Mouse (Mus musculus) liver, postnatal 0 days (tissue): ENCODE measurements around the gene Tmem170b. TPM values are rescaled to one million over a fixed set of nuclear protein-coding genes. Genes with fewer than 3 reads are reported as not detected.
A peak's percentile ranks its signal among the peaks of the same experiment; 100 is the strongest.

Experiments used
- ATAC-seq: fragments of 200-750 bp; cut with Nextera tagmentation; 2 replicates; pipeline ENCODE4 v1.8.0; 2017; ENCODE audit warnings: mild to moderate bottlenecking, moderate library complexity
- DNase-seq: peaks from one replicate; pipeline ENCODE4 v3.0.0-alpha.2; 2016
- H3K27ac ChIP-seq: fragments of 300-500 bp; sonication (generic); 2 replicates; pipeline ENCODE4 v1.5.1; 2014; ENCODE audit warnings: antibody characterized with exemption, moderate library complexity, mild to moderate bottlenecking, low read depth
- H3K27me3 ChIP-seq: fragments of 300-500 bp; sonication (generic); 2 replicates; pipeline ENCODE4 v1.6.1; 2014; ENCODE audit warnings: low read length, control low read depth, mixed read lengths; ENCODE audit not compliant: insufficient read depth
- H3K36me3 ChIP-seq: fragments of 300-500 bp; sonication (generic); replicated peaks from 2 replicates; pipeline ENCODE4 v1.6.1; 2014; ENCODE audit warnings: mild to moderate bottlenecking, control low read depth, low read length, moderate library complexity, mixed read lengths; ENCODE audit not compliant: insufficient read depth
- H3K4me1 ChIP-seq: fragments of 300-500 bp; sonication (generic); 2 replicates; pipeline ENCODE4 v1.6.1; 2014; ENCODE audit warnings: antibody characterized with exemption, mild to moderate bottlenecking, control low read depth; ENCODE audit not compliant: insufficient read depth
- H3K4me2 ChIP-seq: fragments of 300-500 bp; sonication (generic); 2 replicates; pipeline ENCODE4 v1.6.1; 2014; ENCODE audit warnings: low read depth, mild to moderate bottlenecking, low read length, moderate library complexity, mixed read lengths
- H3K4me3 ChIP-seq: fragments of 300-500 bp; sonication (generic); 2 replicates; pipeline ENCODE4 v1.5.1; 2014; ENCODE audit warnings: low read depth, low read length
- H3K9ac ChIP-seq: fragments of 300-500 bp; sonication (generic); replicated peaks from 2 replicates; pipeline ENCODE4 v1.6.1; 2014; ENCODE audit warnings: mild to moderate bottlenecking, moderate library complexity
- H3K9me3 ChIP-seq: fragments of 300-500 bp; sonication (generic); 2 replicates; pipeline ENCODE4 v1.6.1; 2016; ENCODE audit warnings: mild to moderate bottlenecking, control low read depth, low read length, mixed read lengths
- CTCF ChIP-seq: sonication (generic); IDR thresholded peaks from 2 replicates; pipeline ENCODE4 v1.5.1; 2016; ENCODE audit warnings: antibody characterized with exemption, low read depth
- EP300 ChIP-seq: IDR thresholded peaks from 2 replicates; pipeline ENCODE4 v1.6.1; 2016; ENCODE audit warnings: antibody characterized with exemption, low read depth, mild to moderate bottlenecking
- WGBS: fragments of 180-500 bp; shearing (Covaris S2); extraction: QIAGEN DNeasy Blood & Tissue Kit; methylation state at CpG from one replicate; pipeline ENCODE4 v1.1.7; 2014; ENCODE audit not compliant: insufficient replicate concordance; 5-methylcytosine and 5-hydroxymethylcytosine counted together
- polyA plus RNA-seq: library from polyadenylated mRNA; unstranded; fragments of >200 nt; fragmentation: Nextera tagmentation; extraction: Ambion mirVana; gene quantifications from 2 replicates; pipeline ENCODE4 v1.2.1, GENCODE M21; 2015

The Tmem170b gene
- polyA plus RNA-seq, 1 experiment from 2014 or later: 5.7 TPM

DNA sequence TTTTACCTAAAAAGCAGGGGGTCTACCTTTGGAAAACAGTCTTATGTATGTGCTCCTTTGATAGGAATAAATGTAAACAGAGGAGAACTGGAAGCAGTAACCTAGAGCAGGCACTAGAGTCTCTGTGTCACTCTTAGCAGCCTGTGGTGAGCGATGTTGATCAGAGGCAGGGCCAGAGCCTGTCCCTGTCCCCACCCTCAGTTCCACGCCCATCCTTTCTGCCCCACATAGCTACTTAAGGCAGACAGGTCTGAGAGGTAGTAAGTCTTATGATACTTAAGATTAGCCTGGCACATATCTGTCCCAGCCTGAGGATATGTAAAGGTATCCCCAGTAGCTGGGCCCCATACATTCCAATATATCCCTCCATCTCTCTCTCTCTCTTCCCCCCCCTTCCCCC lies 2.9 kb downstream of the Tmem170b start:
- WGBS: 72% methylated on average over 2 of the region's 2 CpGs
- no peak overlapping the region for H3K27ac ChIP-seq

GRCm38 (mm10) chr13:41611046-41611445 lies 5.3 kb downstream of the Tmem170b start:
- H3K4me1 ChIP-seq: peaks cover 19% of the 10 kb centered on the region
- H3K27ac ChIP-seq: no peak overlapping the region
- DNase-seq (no peak), ATAC-seq (no peak)
- TF ChIP-seq CTCF (no peak), EP300 (no peak)
- no peaks in the 10 kb centered on the region for H3K9me3 ChIP-seq
- WGBS: 76% methylated on average over 1 of the region's 1 CpGs
- no peak overlapping the region for H3K4me2 ChIP-seq
- H3K9ac ChIP-seq: no peak overlapping the region
- H3K27me3 ChIP-seq: no peaks in the 10 kb centered on the region
- no peaks in the 10 kb centered on the region for H3K36me3 ChIP-seq
- no peak overlapping the region for H3K4me3 ChIP-seq

More for the DNA sequence above, 2.9 kb downstream of the Tmem170b start:
- Histone ChIP-seq H3K36me3 (no peaks in the 10 kb centered on the region), H3K9ac (no peak overlapping the region), H3K4me2 (0 out of 2 replicates have a peak overlapping the region, but pooled peaks have one; percentile 93), H3K4me3 (no peak overlapping the region), H3K27me3 (no peaks in the 10 kb centered on the region), H3K9me3 (no peaks in the 10 kb centered on the region), H3K4me1 (peaks cover 26% of the 10 kb centered on the region)
- ATAC-seq: no peak
- TF ChIP-seq CTCF (no peak), EP300 (no peak)
- no peak for DNase-seq

- no peak overlapping the region for H3K9ac ChIP-seq
- ATAC-seq (no peak), DNase-seq (no peak)
- peaks cover 12% of the 10 kb centered on the region for H3K4me1 ChIP-seq
- no peaks in the 10 kb centered on the region for H3K36me3 ChIP-seq
- H3K9me3 ChIP-seq: no peaks in the 10 kb centered on the region
- no peak overlapping the region for H3K4me2 ChIP-seq
- no peaks in the 10 kb centered on the region for H3K27me3 ChIP-seq
- H3K4me3 ChIP-seq: no peak overlapping the region
- TF ChIP-seq CTCF: no peak
- no peak for TF ChIP-seq EP300
- no peak overlapping the region for H3K27ac ChIP-seq
- WGBS: 72% methylated on average over 2 of the region's 2 CpGs
Observed at GRCm38 (mm10) chr13:41614539-41614938, 8.8 kb downstream of the Tmem170b start.

DNA sequence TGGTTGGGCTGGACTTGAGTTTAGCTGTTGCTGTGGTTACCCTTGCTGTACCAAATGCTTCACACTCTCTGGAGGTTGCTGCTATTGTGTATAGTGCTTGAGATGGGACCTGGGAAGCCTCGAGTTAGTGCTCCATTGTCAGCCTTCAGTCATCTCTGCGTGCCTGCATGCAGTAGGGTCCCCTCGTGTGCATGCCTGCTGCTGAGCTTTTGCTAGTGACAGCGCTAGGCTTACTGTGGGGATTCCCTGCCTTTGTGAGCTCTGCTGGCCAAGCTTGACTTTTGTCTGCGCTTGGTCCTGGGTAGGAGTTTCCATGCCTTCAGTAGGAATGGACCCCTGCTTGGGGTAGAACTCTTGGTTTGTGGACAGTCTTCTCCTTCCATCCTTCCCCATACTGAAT lies 9.3 kb downstream of the Tmem170b start:
- ATAC-seq (no peak), DNase-seq (no peak)
- Histone ChIP-seq H3K9me3 (no peaks in the 10 kb centered on the region), H3K4me3 (no peak overlapping the region), H3K27ac (no peak overlapping the region), H3K4me1 (peaks cover 16% of the 10 kb centered on the region), H3K36me3 (no peaks in the 10 kb centered on the region), H3K9ac (no peak overlapping the region), H3K27me3 (no peaks in the 10 kb centered on the region), H3K4me2 (no peak overlapping the region)
- no peak for TF ChIP-seq CTCF
- TF ChIP-seq EP300: no peak
- 77% methylated on average over 5 of the region's 5 CpGs for WGBS

- ATAC-seq: 0 out of 2 replicates have a peak, but pooled peaks have one; percentile 29
- H3K27ac ChIP-seq: no peak overlapping the region
- H3K36me3 ChIP-seq: no peaks in the 10 kb centered on the region
Observed at GRCm38 (mm10) chr13:41619470-41619869, 13.8 kb downstream of the Tmem170b start.

DNA sequence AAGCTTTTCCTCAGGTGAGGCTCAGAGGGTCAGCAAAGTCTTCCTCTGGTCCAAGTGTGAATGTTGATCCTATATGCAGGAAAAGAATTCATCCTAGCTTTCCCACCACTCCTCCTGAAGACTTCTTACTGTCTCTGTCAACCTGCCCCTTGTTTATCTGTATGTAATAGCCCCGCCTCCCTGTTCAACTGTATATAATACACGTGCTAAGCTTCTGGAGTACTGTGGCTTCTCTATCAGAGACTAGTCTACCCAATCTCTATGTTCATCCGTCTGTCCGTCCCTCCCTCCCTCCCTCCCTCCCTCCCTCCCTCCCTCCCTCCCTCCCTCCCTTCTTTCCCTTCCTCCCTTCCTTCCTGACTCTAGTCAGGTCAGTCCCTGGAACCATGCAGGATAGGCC lies 14.4 kb downstream of the Tmem170b start:
- WGBS: 47% methylated on average over 4 of the region's 4 CpGs
- H3K4me1 ChIP-seq: peaks cover 33% of the 10 kb centered on the region
- TF ChIP-seq CTCF: no peak
- TF ChIP-seq EP300: no peak
- H3K4me3 ChIP-seq: no peak overlapping the region
- no peak overlapping the region for H3K27ac ChIP-seq
- no peak overlapping the region for H3K4me2 ChIP-seq
- no peaks in the 10 kb centered on the region for H3K36me3 ChIP-seq
- no peaks in the 10 kb centered on the region for H3K9me3 ChIP-seq
- no peak overlapping the region for H3K9ac ChIP-seq
- DNase-seq (no peak), ATAC-seq (no peak)
- no peaks in the 10 kb centered on the region for H3K27me3 ChIP-seq

More at GRCm38 (mm10) chr13:41619470-41619869, 13.8 kb downstream of the Tmem170b start:
- no peak for DNase-seq
- H3K4me1 ChIP-seq: peaks cover 35% of the 10 kb centered on the region
- TF ChIP-seq CTCF (no peak), EP300 (no peak)
- no peak overlapping the region for H3K4me3 ChIP-seq
- H3K27me3 ChIP-seq: no peaks in the 10 kb centered on the region
- H3K9ac ChIP-seq: no peak overlapping the region
- no peaks in the 10 kb centered on the region for H3K9me3 ChIP-seq
- H3K4me2 ChIP-seq: no peak overlapping the region
- whole genome bisulfite sequencing: 57% methylated on average over 4 of the region's 4 CpGs

- WGBS: 68% methylated on average over 1 of the region's 1 CpGs
- Histone ChIP-seq H3K27ac (no peak overlapping the region), H3K4me3 (no peak overlapping the region), H3K36me3 (peaks cover 6% of the 10 kb centered on the region; the same call in 1 of the 2 replicates), H3K4me2 (no peak overlapping the region), H3K27me3 (no peaks in the 10 kb centered on the region), H3K9me3 (no peaks in the 10 kb centered on the region), H3K4me1 (peaks cover 32% of the 10 kb centered on the region), H3K9ac (no peak overlapping the region)
- DNase-seq: no peak
- TF ChIP-seq EP300 (no peak), CTCF (no peak)
- ATAC-seq: no peak
Observed at GRCm38 (mm10) chr13:41624123-41624522, 18.4 kb downstream of the Tmem170b start.
